Mouse (Mus musculus) heart, embryonic 14.5 days (tissue): ENCODE data around the gene Stx18. TPM values are rescaled to one million over a fixed set of nuclear protein-coding genes. Genes with fewer than 3 reads are reported as not detected.

Experiments
- ATAC-seq: fragments of 200-750 bp; cut with Nextera tagmentation; 2 replicates; pipeline ENCODE4 v1.8.0; 2017; ENCODE audit warnings: low read depth, moderate TSS enrichment; ENCODE audit not compliant: insufficient number of reproducible peaks, insufficient read depth, low FRiP score
- H3K27ac ChIP-seq, 2 experiments: fragments of 200-500 bp in 1 of 2; fragments of 300-500 bp in 1 of 2; sonication (generic) in 1 of 2; replicated peaks in 1 of 2; 2 replicates each; pipeline ENCODE4 v1.5.1; 2012 to 2014; ENCODE audit warnings: low read depth in 2 of 2, low read length in 2 of 2, control low read depth in 1 of 2, mild to moderate bottlenecking in 1 of 2, mixed read lengths in 1 of 2; ENCODE audit not compliant: control insufficient read depth in 1 of 2, insufficient read depth in 1 of 2
- H3K27me3 ChIP-seq: fragments of 300-500 bp; sonication (generic); 2 replicates; pipeline ENCODE4 v1.6.1; 2014; ENCODE audit warnings: mild to moderate bottlenecking, low read length, control low read depth; ENCODE audit not compliant: control insufficient read depth, insufficient read depth
- H3K36me3 ChIP-seq: fragments of 300-500 bp; sonication (generic); 2 replicates; pipeline ENCODE4 v1.6.1; 2014; ENCODE audit warnings: mild to moderate bottlenecking, control low read depth, low read length, mixed read lengths; ENCODE audit not compliant: control insufficient read depth, insufficient read depth
- H3K4me1 ChIP-seq, 2 experiments: fragments of 200-500 bp in 1 of 2; fragments of 300-500 bp in 1 of 2; sonication (generic) in 1 of 2; 2 replicates each; pipeline ENCODE4 v1.6.1; 2012 to 2014; ENCODE audit warnings: low read length in 2 of 2, control low read depth in 1 of 2, mixed read lengths in 1 of 2; ENCODE audit not compliant: control insufficient read depth in 2 of 2, insufficient read depth in 2 of 2
- H3K4me2 ChIP-seq: fragments of 300-500 bp; sonication (generic); 2 replicates; pipeline ENCODE4 v1.6.1; 2014; ENCODE audit warnings: mild to moderate bottlenecking, low read length
- H3K4me3 ChIP-seq, 2 experiments: fragments of 200-500 bp in 1 of 2; fragments of 300-500 bp in 1 of 2; sonication (generic) in 1 of 2; 2 replicates each; pipeline ENCODE4 v1.5.1; 2012 to 2014; ENCODE audit warnings: low read length in 2 of 2, mild to moderate bottlenecking in 2 of 2, control low read depth in 1 of 2, low read depth in 1 of 2, moderate library complexity in 1 of 2; ENCODE audit not compliant: control insufficient read depth in 1 of 2, insufficient read depth in 1 of 2
- H3K9ac ChIP-seq: fragments of 300-500 bp; sonication (generic); 2 replicates; pipeline ENCODE4 v1.6.1; 2014; ENCODE audit warnings: mild to moderate bottlenecking, low read length
- H3K9me3 ChIP-seq: fragments of 300-500 bp; sonication (generic); 2 replicates; pipeline ENCODE4 v1.6.1; 2016; ENCODE audit warnings: low read length, control low read depth; ENCODE audit not compliant: control insufficient read depth
- WGBS: fragments of 180-500 bp; shearing (Covaris S2); extraction: QIAGEN DNeasy Blood & Tissue Kit; methylation state at CpG from one replicate; pipeline ENCODE4 v1.1.7; 2014; 5-methylcytosine and 5-hydroxymethylcytosine counted together
- polyA plus RNA-seq: library from polyadenylated mRNA; unstranded; fragments of >200 nt; fragmentation: Nextera tagmentation; extraction: Ambion mirVana; gene quantifications from 2 replicates; pipeline ENCODE4 v1.2.1, GENCODE M21; 2014

Stx18 gene
- polyA plus RNA-seq, 1 experiment from 2014 or later = 30.2 TPM

DNA sequence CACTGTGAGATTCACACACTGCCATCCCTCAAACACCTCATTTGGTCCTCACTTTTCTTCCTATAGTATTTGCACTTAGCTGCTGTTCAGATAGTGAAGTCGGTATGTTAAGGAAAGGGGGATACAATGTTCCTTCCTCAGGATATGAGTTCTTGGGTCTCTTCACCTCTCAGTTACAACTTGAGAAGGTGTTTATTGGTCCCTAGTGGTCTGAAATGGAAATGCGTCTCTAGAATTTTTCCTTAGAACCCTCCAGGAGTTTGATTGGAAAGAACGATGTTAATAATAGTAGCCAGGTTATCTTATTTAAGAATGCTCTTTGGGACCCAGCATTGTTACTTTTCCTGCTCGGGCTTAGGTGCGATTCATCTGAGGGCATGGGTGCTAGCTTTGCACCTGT lies 24.2 kb downstream of the Stx18 start:
- Histone ChIP-seq H3K4me1 (no peaks in the 10 kb centered on the region), H3K9ac (no peak overlapping the region), H3K27ac (no peak overlapping the region), H3K36me3 (no peaks in the 10 kb centered on the region), H3K9me3 (no peaks in the 10 kb centered on the region), H3K4me3 (no peak overlapping the region), H3K4me2 (no peak overlapping the region), H3K27me3 (no peaks in the 10 kb centered on the region)
- 20% methylated on average over 5 of the region's 5 CpGs for WGBS
- ATAC-seq = no peak

DNA sequence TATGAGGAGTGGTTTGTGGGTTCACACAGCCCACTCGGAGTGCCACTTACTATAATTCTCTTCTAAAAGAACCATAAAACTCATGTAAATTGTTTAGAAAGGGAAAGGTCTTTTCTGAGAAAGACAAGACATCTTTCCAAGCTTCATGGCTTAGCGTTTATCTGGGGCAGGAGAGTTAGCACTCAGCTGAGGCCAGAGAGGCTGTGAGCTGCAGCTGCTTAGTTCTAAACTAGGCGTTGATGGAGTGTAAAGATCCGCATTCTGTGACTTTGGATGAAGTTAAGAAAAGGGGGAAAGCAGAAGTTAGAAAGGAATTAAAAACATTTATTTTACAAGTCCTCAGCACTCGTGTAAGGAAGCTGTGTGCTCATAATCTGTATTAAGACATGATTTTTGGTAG lies 24.8 kb downstream of the Stx18 start:
- Histone ChIP-seq H3K9ac (no peak overlapping the region), H3K27ac (no peak overlapping the region), H3K4me2 (no peak overlapping the region), H3K4me1 (no peaks in the 10 kb centered on the region), H3K9me3 (no peaks in the 10 kb centered on the region), H3K4me3 (no peak overlapping the region), H3K27me3 (no peaks in the 10 kb centered on the region), H3K36me3 (no peaks in the 10 kb centered on the region)
- 67% methylated on average over 5 of the region's 5 CpGs for WGBS
- ATAC-seq = no peak

DNA sequence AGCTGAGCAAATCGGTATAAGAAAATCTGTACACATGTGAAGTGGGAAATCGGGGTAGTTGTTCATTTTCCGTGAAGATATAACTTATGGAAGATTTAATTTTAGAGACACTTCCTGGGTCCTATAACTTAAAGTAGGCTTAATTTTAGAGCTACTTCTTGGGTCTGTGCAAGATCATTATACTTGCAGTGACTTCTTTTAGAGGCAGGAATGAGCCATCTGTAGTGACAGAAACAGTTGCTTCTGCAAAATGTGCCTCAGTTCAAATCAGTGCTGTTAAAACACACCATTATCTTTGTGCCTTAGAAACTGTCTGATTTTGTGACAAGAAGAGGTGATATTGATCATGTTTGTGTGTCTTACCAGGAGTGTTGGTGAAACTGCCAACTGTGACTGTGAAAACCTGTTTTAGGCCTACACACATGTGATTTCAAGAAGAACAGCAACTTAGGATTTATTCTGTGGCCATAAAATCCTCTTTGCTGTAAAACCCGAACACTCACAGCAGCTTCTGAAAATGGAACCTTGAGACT lies 25.6 kb downstream of the Stx18 start:
- Histone ChIP-seq H3K27ac (no peak overlapping the region), H3K4me1 (no peaks in the 10 kb centered on the region), H3K9ac (no peak overlapping the region), H3K4me3 (no peak overlapping the region), H3K36me3 (no peaks in the 10 kb centered on the region), H3K9me3 (no peaks in the 10 kb centered on the region), H3K4me2 (no peak overlapping the region), H3K27me3 (no peaks in the 10 kb centered on the region)
- ATAC-seq = no peak
- WGBS = 89% methylated on average over 4 of the region's 4 CpGs

DNA sequence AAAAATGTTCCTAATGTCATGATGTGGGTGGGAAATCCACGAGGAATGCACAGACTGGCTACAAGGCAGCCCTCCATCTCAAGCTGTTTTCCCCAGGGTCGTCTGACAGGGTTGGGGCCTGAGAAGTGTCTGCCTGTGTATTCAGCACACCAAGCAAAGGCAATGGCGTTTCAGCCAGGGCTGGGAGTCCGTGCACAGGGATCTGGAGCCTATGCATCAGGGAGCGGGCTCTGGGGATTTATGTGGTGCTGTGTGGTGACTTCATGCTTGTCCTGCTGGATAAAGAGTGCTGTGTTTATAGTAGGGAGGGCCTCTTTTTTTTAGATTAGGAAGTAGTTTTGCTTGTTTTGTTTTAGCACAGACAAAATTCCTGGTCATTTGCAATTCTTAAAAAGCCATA lies 26.2 kb downstream of the Stx18 start:
- no peaks in the 10 kb centered on the region for H3K9me3 ChIP-seq
- no peak overlapping the region for H3K27ac ChIP-seq
- H3K27me3 ChIP-seq = no peaks in the 10 kb centered on the region
- H3K36me3 ChIP-seq = no peaks in the 10 kb centered on the region
- H3K4me2 ChIP-seq = no peak overlapping the region
- no peak for ATAC-seq
- no peak overlapping the region for H3K4me3 ChIP-seq
- H3K9ac ChIP-seq = no peak overlapping the region
- H3K4me1 ChIP-seq = no peaks in the 10 kb centered on the region
- 52% methylated on average over 5 of the region's 5 CpGs for WGBS

DNA sequence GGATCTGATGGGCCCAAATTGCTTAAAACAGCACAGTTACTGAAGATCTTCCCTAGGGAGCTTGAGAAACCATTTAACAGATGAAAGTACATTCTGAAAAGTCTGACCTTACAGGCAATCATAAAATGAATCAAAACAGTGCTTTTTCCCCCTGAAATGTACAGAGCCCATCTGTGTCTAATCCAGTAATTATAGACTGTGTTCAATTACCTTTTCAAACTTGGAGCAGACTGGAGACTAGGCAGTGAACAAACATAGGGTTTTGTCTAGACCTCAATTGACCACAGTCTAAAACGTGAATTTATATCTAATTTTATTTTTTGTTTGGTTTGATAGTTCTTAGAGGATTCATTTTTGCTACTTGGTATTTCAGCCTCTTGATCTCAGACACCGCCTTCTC lies 26.9 kb downstream of the Stx18 start:
- Histone ChIP-seq H3K9ac (no peak overlapping the region), H3K4me2 (no peak overlapping the region), H3K36me3 (no peaks in the 10 kb centered on the region), H3K27me3 (no peaks in the 10 kb centered on the region), H3K4me3 (no peak overlapping the region), H3K4me1 (no peaks in the 10 kb centered on the region), H3K27ac (no peak overlapping the region), H3K9me3 (no peaks in the 10 kb centered on the region)
- WGBS = 85% methylated on average over 2 of the region's 2 CpGs
- no peak for ATAC-seq

DNA sequence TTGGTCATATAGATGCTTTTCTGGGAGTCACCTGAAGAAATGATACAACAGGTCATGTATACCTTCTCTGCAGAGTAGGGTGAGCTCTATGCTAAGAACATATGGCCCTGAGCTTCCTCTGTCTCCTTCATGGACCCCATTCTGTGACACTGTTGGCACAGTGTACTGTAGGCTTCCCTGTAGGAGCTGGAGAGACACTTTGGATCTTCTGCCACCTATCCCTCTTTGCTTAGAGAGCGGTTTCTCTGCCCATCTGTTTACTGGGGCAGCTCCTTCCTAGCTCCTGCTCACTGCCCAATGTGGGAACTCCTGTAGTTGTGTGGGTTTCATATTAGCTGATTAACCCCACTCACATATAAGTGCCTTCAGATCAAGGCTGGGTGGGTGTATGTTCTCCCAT lies 28.1 kb downstream of the Stx18 start:
- no peaks in the 10 kb centered on the region for H3K9me3 ChIP-seq

DNA sequence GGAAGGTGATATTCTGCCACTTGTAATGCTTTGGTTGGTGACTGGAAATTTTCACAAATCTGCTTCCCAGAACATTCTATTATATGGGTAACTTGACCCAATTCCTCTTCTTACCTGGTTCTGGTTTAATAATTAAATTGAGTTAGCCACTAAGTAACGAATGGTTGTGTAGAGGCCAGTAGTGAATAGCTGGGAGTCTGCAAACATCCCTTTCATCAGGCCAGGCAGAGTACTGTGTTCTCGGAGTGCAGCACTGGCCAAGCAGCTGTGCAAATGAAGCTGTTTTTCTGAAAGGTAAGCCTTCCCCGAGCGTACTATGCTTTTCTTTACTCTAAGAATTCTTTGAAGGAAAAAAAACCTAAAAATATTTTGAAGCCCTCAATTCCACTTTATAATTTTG lies 37.8 kb downstream of the Stx18 start:
- H3K4me1 ChIP-seq = no peaks in the 10 kb centered on the region
- H3K27me3 ChIP-seq = no peaks in the 10 kb centered on the region
- no peak overlapping the region for H3K9ac ChIP-seq
- 91% methylated on average over 4 of the region's 4 CpGs for WGBS
- no peak for ATAC-seq
- no peak overlapping the region for H3K4me2 ChIP-seq
- H3K36me3 ChIP-seq = no peaks in the 10 kb centered on the region
- H3K9me3 ChIP-seq = no peaks in the 10 kb centered on the region
- no peak overlapping the region for H3K27ac ChIP-seq
- no peak overlapping the region for H3K4me3 ChIP-seq

More for the DNA sequence above, 28.1 kb downstream of the Stx18 start:
- no peak overlapping the region for H3K4me2 ChIP-seq
- H3K27me3 ChIP-seq = no peaks in the 10 kb centered on the region
- H3K4me3 ChIP-seq = no peak overlapping the region
- no peak overlapping the region for H3K9ac ChIP-seq
- H3K27ac ChIP-seq = no peak overlapping the region
- no peak for ATAC-seq
- no peaks in the 10 kb centered on the region for H3K4me1 ChIP-seq
- 86% methylated on average over 1 of the region's 1 CpGs for WGBS
- no peaks in the 10 kb centered on the region for H3K36me3 ChIP-seq

DNA sequence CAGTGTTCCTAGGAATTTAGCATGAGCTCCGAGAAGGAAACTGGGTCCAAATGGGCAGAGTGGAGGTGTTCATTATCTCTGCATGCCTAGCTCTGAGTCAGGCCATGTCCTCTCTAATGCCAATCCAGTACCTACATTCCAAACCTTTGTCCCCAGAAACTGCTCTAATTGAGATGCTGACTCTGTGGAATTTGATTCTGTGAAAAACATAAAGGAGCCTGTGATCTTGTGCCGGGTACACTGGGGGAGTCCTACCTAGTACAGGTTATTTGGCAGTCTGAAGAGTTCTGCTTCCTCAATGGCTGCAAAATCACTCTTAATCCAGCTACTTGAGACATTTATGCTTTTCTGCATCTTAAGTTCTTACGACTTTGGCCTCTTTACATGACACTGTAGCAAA lies 40.0 kb downstream of the Stx18 start:
- Histone ChIP-seq H3K9me3 (no peaks in the 10 kb centered on the region), H3K4me1 (no peaks in the 10 kb centered on the region), H3K27ac (no peak overlapping the region), H3K4me3 (no peak overlapping the region), H3K4me2 (no peak overlapping the region), H3K27me3 (no peaks in the 10 kb centered on the region), H3K9ac (no peak overlapping the region), H3K36me3 (no peaks in the 10 kb centered on the region)
- 79% methylated on average over 3 of the region's 3 CpGs for WGBS
- ATAC-seq = no peak
